Mouse (Mus musculus) embryonic facial prominence, embryonic 11.5 days (tissue): ENCODE data around the gene Clip4. TPM values are rescaled to one million over a fixed set of nuclear protein-coding genes. Genes with fewer than 3 reads are reported as not detected.

Source experiments
- ATAC-seq: fragments of 200-750 bp; cut with Nextera tagmentation; replicated peaks from 2 replicates; pipeline ENCODE4 v1.8.0; 2017; ENCODE audit warnings: low read depth; ENCODE audit not compliant: insufficient number of reproducible peaks, low FRiP score, low TSS enrichment
- DNase-seq: peaks from one replicate; pipeline ENCODE4 v3.0.0-alpha.2; 2015; ENCODE audit warnings: low spot score
- H3K27ac ChIP-seq: fragments of 300-500 bp; sonication (generic); replicated peaks from 2 replicates; pipeline ENCODE4 v1.5.1; 2014; ENCODE audit warnings: mild to moderate bottlenecking, low read depth, low read length, control low read depth
- H3K27me3 ChIP-seq: fragments of 300-500 bp; sonication (generic); 2 replicates; pipeline ENCODE4 v1.6.1; 2014; ENCODE audit warnings: mild to moderate bottlenecking, low read length, moderate library complexity, mixed read lengths; ENCODE audit not compliant: control insufficient read depth, insufficient read depth
- H3K36me3 ChIP-seq: fragments of 300-500 bp; sonication (generic); replicated peaks from 2 replicates; pipeline ENCODE4 v1.6.1; 2014; ENCODE audit warnings: low read depth, mild to moderate bottlenecking, low read length, moderate library complexity, mixed read lengths; ENCODE audit not compliant: control insufficient read depth, insufficient read depth
- H3K4me1 ChIP-seq: fragments of 300-500 bp; sonication (generic); 2 replicates; pipeline ENCODE4 v1.6.1; 2014; ENCODE audit warnings: low read length, mixed read lengths; ENCODE audit not compliant: control insufficient read depth, insufficient read depth
- H3K4me2 ChIP-seq: fragments of 300-500 bp; sonication (generic); 2 replicates; pipeline ENCODE4 v1.6.1; 2014; ENCODE audit warnings: low read depth, mild to moderate bottlenecking, control low read depth, low read length, moderate library complexity
- H3K4me3 ChIP-seq: fragments of 300-500 bp; sonication (generic); 2 replicates; pipeline ENCODE4 v1.5.1; 2014; ENCODE audit warnings: low read depth, low read length, control low read depth
- H3K9ac ChIP-seq: fragments of 300-500 bp; sonication (generic); replicated peaks from 2 replicates; pipeline ENCODE4 v1.6.1; 2014; ENCODE audit warnings: mild to moderate bottlenecking, control low read depth, low read length
- H3K9me3 ChIP-seq: fragments of 300-500 bp; sonication (generic); replicated peaks from 2 replicates; pipeline ENCODE4 v1.6.1; 2016; ENCODE audit warnings: mild to moderate bottlenecking, low read length, inconsistent platforms, mixed read lengths; ENCODE audit not compliant: control insufficient read depth
- WGBS: fragments of 180-500 bp; shearing (Covaris S2); extraction: QIAGEN DNeasy Blood & Tissue Kit; methylation state at CpG from one replicate; pipeline ENCODE4 v1.1.7; 2014; 5-methylcytosine and 5-hydroxymethylcytosine counted together
- polyA plus RNA-seq: library from polyadenylated mRNA; unstranded; fragments of >200 nt; fragmentation: Nextera tagmentation; extraction: Ambion mirVana; gene quantifications from 2 replicates; pipeline ENCODE4 v1.2.1, GENCODE M21; 2014

The Clip4 gene
- polyA plus RNA-seq, 1 experiment from 2014 or later = 5.0 TPM

GRCm38 (mm10) chr17:71778696-71779095 is 10.4 kb downstream of the Clip4 start:
- WGBS = 79% methylated on average over 3 of the region's 3 CpGs
- no peak for DNase-seq
- no peak overlapping the region for H3K4me3 ChIP-seq
- no peak overlapping the region for H3K27ac ChIP-seq
- H3K27me3 ChIP-seq = no peaks in the 10 kb centered on the region; the same call in 1 of the 2 replicates
- no peaks in the 10 kb centered on the region for H3K9me3 ChIP-seq
- no peak overlapping the region for H3K4me2 ChIP-seq
- no peak for ATAC-seq
- no peaks in the 10 kb centered on the region for H3K36me3 ChIP-seq
- H3K9ac ChIP-seq = no peak overlapping the region
- H3K4me1 ChIP-seq = no peaks in the 10 kb centered on the region

DNA sequence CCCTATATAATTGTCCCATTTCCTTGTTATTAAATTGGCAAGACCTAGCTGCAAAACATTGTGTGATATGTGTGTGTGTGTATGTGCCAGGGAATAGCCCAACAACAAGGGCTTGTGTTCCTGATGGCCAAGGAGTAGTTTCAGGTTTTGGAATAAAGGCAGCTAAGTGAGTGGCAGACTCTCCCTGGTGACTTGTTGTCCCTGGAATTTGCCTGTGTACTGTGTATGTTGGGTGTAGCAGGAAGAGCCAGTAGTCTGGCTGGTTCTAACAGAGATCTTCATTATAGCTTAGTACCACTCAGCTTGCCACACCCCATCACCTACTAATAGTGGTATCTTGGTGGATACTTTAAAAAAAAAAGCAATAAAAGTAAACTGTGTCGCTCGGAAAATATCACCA is 12.2 kb downstream of the Clip4 start:
- Histone ChIP-seq H3K27ac (no peak overlapping the region), H3K9me3 (no peaks in the 10 kb centered on the region), H3K4me3 (no peak overlapping the region), H3K4me1 (no peaks in the 10 kb centered on the region), H3K4me2 (no peak overlapping the region), H3K9ac (no peak overlapping the region), H3K27me3 (no peaks in the 10 kb centered on the region; the same call in 1 of the 2 replicates), H3K36me3 (no peaks in the 10 kb centered on the region)
- WGBS = 95% methylated on average over 2 of the region's 2 CpGs
- DNase-seq (no peak), ATAC-seq (no peak)

DNA sequence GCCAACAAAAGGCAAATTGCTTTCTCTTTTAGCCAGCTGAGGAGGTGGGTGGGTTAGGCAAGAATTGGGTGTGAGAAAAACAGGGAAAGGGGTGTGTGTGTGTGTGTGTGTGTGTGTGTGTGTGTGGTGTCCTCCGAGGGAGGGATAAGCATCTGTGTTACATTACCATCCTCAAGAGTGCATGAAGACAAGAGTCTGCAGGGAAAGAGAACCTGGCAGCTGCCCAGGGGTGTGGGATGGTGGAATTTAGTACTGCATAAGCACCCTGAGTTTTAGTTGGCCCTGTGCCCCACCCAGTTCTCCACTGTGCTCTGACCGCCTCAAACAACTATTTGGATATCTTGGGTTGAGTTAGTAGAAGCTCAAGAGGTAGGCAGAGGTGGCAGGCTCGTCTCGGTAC is 12.7 kb downstream of the Clip4 start:
- no peak overlapping the region for H3K4me2 ChIP-seq
- ATAC-seq = no peak
- no peaks in the 10 kb centered on the region; the same call in 1 of the 2 replicates for H3K27me3 ChIP-seq
- H3K27ac ChIP-seq = no peak overlapping the region
- H3K4me1 ChIP-seq = no peaks in the 10 kb centered on the region
- no peaks in the 10 kb centered on the region for H3K36me3 ChIP-seq
- H3K4me3 ChIP-seq = no peak overlapping the region
- no peak overlapping the region for H3K9ac ChIP-seq
- no peaks in the 10 kb centered on the region for H3K9me3 ChIP-seq
- 90% methylated on average over 4 of the region's 4 CpGs for WGBS
- DNase-seq = no peak

DNA sequence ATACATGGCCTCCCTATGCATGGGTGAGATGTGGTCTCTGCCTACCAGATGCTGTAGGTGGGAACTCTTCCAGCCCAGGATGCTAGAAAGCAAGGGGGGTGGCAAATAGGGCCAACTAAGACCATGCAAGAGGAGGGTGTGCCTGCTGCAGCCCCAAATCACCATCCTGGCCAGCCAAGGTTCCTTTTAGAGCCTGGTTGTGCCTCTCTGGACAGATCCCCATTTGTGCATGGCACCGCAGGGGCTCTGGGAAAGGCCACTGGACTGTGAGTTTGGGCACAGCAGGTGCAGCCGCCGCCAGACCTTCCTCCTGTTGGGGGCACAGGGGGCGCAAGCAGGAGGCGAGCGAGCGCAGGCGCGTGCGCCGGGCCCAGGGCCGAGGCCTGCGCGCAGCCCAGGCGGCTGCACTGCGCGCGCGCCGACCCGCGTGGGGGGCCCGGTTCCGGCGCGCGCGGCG is 14.0 kb downstream of the Clip4 start:
- Histone ChIP-seq H3K27ac (no peak overlapping the region), H3K4me2 (peak overlapping the region; percentile 88), H3K36me3 (no peaks in the 10 kb centered on the region), H3K4me1 (no peaks in the 10 kb centered on the region), H3K9me3 (no peaks in the 10 kb centered on the region), H3K9ac (peak overlapping the region; percentile 81), H3K27me3 (no peaks in the 10 kb centered on the region; the same call in 1 of the 2 replicates), H3K4me3 (peak overlapping the region; percentile 77)
- peak; percentile 74 for ATAC-seq
- DNase-seq = no peak
- WGBS = 0% methylated on average over 11 of the region's 29 CpGs

GRCm38 (mm10) chr17:71782699-71783365 is 14.6 kb downstream of the Clip4 start:
- Histone ChIP-seq H3K36me3 (no peaks in the 10 kb centered on the region), H3K4me1 (no peaks in the 10 kb centered on the region), H3K27me3 (no peaks in the 10 kb centered on the region; the same call in 1 of the 2 replicates), H3K9me3 (no peaks in the 10 kb centered on the region), H3K4me2 (peak overlapping the region; percentile 88), H3K4me3 (peak overlapping the region; percentile 77), H3K27ac (no peak overlapping the region), H3K9ac (peak overlapping the region; percentile 81)
- DNase-seq (peak; percentile 47), ATAC-seq (peak; percentile 48; the same call in 1 of the 2 replicates)
- 1% methylated on average over 38 of the region's 59 CpGs for WGBS

- peak overlapping the region; percentile 77 for H3K4me3 ChIP-seq
- peak overlapping the region; percentile 88 for H3K4me2 ChIP-seq
- H3K27ac ChIP-seq = no peak overlapping the region
- H3K9ac ChIP-seq = peak overlapping the region; percentile 81
- ATAC-seq (no peak), DNase-seq (no peak)
- 11% methylated on average over 10 of the region's 10 CpGs for WGBS
- H3K36me3 ChIP-seq = no peaks in the 10 kb centered on the region
- H3K4me1 ChIP-seq = no peaks in the 10 kb centered on the region
- H3K9me3 ChIP-seq = no peaks in the 10 kb centered on the region
- H3K27me3 ChIP-seq = no peaks in the 10 kb centered on the region; the same call in 1 of the 2 replicates
These were observed 15.1 kb downstream of the Clip4 start for GRCm38 (mm10) chr17:71783366-71783735.

DNA sequence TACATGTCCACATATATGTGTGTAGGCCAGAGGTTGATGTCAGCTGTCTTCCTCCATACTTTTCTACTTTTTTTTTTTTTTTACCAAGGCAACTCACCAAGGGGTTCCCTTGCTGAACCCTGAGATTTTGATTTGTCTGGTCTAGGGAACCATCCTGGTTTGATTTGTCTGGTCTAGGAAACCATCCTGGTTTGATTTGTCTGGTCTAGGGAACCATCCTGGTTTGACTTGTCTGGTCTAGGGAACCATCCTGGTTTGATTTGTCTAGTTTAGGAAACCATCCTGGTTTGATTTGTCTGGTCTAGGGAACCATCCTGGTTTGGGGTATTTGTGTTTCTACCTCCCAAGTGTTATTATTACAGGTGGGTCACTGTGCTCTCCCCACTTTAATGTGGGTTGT is 18.2 kb downstream of the Clip4 start:
- Histone ChIP-seq H3K9me3 (no peaks in the 10 kb centered on the region), H3K27ac (no peak overlapping the region), H3K27me3 (no peaks in the 10 kb centered on the region; the same call in 1 of the 2 replicates), H3K4me1 (no peaks in the 10 kb centered on the region), H3K9ac (no peak overlapping the region), H3K4me3 (no peak overlapping the region), H3K36me3 (no peaks in the 10 kb centered on the region), H3K4me2 (no peak overlapping the region)
- ATAC-seq = no peak
- no peak for DNase-seq

GRCm38 (mm10) chr17:71791109-71791508 is 22.8 kb downstream of the Clip4 start:
- Histone ChIP-seq H3K4me1 (no peaks in the 10 kb centered on the region), H3K4me3 (no peak overlapping the region), H3K9me3 (no peaks in the 10 kb centered on the region), H3K9ac (no peak overlapping the region), H3K4me2 (no peak overlapping the region), H3K27me3 (no peaks in the 10 kb centered on the region), H3K27ac (no peak overlapping the region), H3K36me3 (no peaks in the 10 kb centered on the region)
- DNase-seq (no peak), ATAC-seq (no peak)
- WGBS = 94% methylated on average over 4 of the region's 4 CpGs
